Mouse (Mus musculus) hindbrain, embryonic 12.5 days (tissue): Measurements from ENCODE around the gene Plekhm1. TPM values are rescaled to one million over a fixed set of nuclear protein-coding genes. Genes with fewer than 3 reads are reported as not detected.
A peak's percentile ranks its signal among the peaks of the same experiment; 100 is the strongest.

Experiments used
- ATAC-seq: fragments of 200-750 bp; cut with Nextera tagmentation; 2 replicates; pipeline ENCODE4 v1.8.0; 2017; ENCODE audit warnings: moderate TSS enrichment; ENCODE audit not compliant: low FRiP score
- H3K27ac ChIP-seq: fragments of 300-500 bp; sonication (generic); 2 replicates; pipeline ENCODE4 v1.5.1; 2016; ENCODE audit warnings: mild to moderate bottlenecking
- H3K27me3 ChIP-seq: fragments of 300-500 bp; sonication (generic); 2 replicates; pipeline ENCODE4 v1.6.1; 2016; ENCODE audit warnings: mild to moderate bottlenecking
- H3K36me3 ChIP-seq: fragments of 300-500 bp; sonication (generic); 2 replicates; pipeline ENCODE4 v1.6.1; 2016; ENCODE audit warnings: mild to moderate bottlenecking
- H3K4me1 ChIP-seq: fragments of 300-500 bp; sonication (generic); 2 replicates; pipeline ENCODE4 v1.6.1; 2016
- H3K4me2 ChIP-seq: fragments of 300-500 bp; sonication (generic); replicated peaks from 2 replicates; pipeline ENCODE4 v1.6.1; 2016; ENCODE audit warnings: mild to moderate bottlenecking
- H3K4me3 ChIP-seq: fragments of 300-500 bp; sonication (generic); 2 replicates; pipeline ENCODE4 v1.5.1; 2016; ENCODE audit warnings: mild to moderate bottlenecking
- H3K9ac ChIP-seq: fragments of 300-500 bp; sonication (generic); 2 replicates; pipeline ENCODE4 v1.6.1; 2016; ENCODE audit warnings: mild to moderate bottlenecking, moderate library complexity
- H3K9me3 ChIP-seq: fragments of 300-500 bp; sonication (generic); replicated peaks from 2 replicates; pipeline ENCODE4 v1.6.1; 2016; ENCODE audit warnings: mild to moderate bottlenecking
- WGBS: fragments of 180-500 bp; shearing (Covaris S2); methylation state at CpG from one replicate; pipeline ENCODE4 v1.1.7; 2016; 5-methylcytosine and 5-hydroxymethylcytosine counted together
- polyA plus RNA-seq: library from polyadenylated mRNA; unstranded; fragments of >200 nt; fragmentation: Nextera tagmentation; extraction: Ambion mirVana; gene quantifications from 2 replicates; pipeline ENCODE4 v1.2.1, GENCODE M21; 2016

Gene Plekhm1
- polyA plus RNA-seq, 1 experiment from 2014 or later: 11.5 TPM

GRCm38 (mm10) chr11:103359122-103359521 is 53.4 kb downstream of the Plekhm1 start:
- under 1% methylated on average over 22 of the region's 22 CpGs for WGBS
- ATAC-seq: peak; percentile 48
- Histone ChIP-seq H3K4me1 (peaks cover 47% of the 10 kb centered on the region), H3K4me3 (no peak overlapping the region), H3K36me3 (no peaks in the 10 kb centered on the region), H3K9ac (no peak overlapping the region), H3K9me3 (no peaks in the 10 kb centered on the region), H3K4me2 (peak overlapping the region; percentile 25), H3K27me3 (peaks cover 85% of the 10 kb centered on the region), H3K27ac (no peak overlapping the region)

- Histone ChIP-seq H3K4me3 (no peak overlapping the region), H3K4me1 (peaks cover 42% of the 10 kb centered on the region), H3K27ac (no peak overlapping the region), H3K9me3 (no peaks in the 10 kb centered on the region), H3K4me2 (no peak overlapping the region), H3K36me3 (no peaks in the 10 kb centered on the region), H3K9ac (no peak overlapping the region), H3K27me3 (peaks cover 77% of the 10 kb centered on the region)
- 66% methylated on average over 4 of the region's 4 CpGs for WGBS
- no peak for ATAC-seq
These were observed 54.2 kb downstream of the Plekhm1 start for GRCm38 (mm10) chr11:103358316-103358715.

- no peak for ATAC-seq
These were observed 54.8 kb downstream of the Plekhm1 start for GRCm38 (mm10) chr11:103357710-103358109.

GRCm38 (mm10) chr11:103356938-103357670 is 55.4 kb downstream of the Plekhm1 start:
- 0 out of 2 replicates have a peak, but pooled peaks cover 8% of the 10 kb centered on the region for H3K9me3 ChIP-seq
- H3K4me2 ChIP-seq: no peak overlapping the region
- no peak overlapping the region for H3K27ac ChIP-seq
- no peak overlapping the region for H3K9ac ChIP-seq
- 86% methylated on average over 16 of the region's 16 CpGs for WGBS
- ATAC-seq: no peak
- H3K4me3 ChIP-seq: no peak overlapping the region
- H3K36me3 ChIP-seq: no peaks in the 10 kb centered on the region
- H3K4me1 ChIP-seq: peaks cover 32% of the 10 kb centered on the region
- peaks cover 65% of the 10 kb centered on the region for H3K27me3 ChIP-seq

More at GRCm38 (mm10) chr11:103357710-103358109, 54.8 kb downstream of the Plekhm1 start:
- H3K9me3 ChIP-seq: 0 out of 2 replicates have a peak, but pooled peaks cover 2% of the 10 kb centered on the region
- H3K4me1 ChIP-seq: peaks cover 36% of the 10 kb centered on the region
- peaks cover 71% of the 10 kb centered on the region for H3K27me3 ChIP-seq
- H3K27ac ChIP-seq: no peak overlapping the region
- no peak overlapping the region for H3K4me2 ChIP-seq
- H3K4me3 ChIP-seq: no peak overlapping the region
- no peaks in the 10 kb centered on the region for H3K36me3 ChIP-seq
- H3K9ac ChIP-seq: no peak overlapping the region
- 95% methylated on average over 10 of the region's 10 CpGs for WGBS

GRCm38 (mm10) chr11:103356032-103356571 is 56.4 kb downstream of the Plekhm1 start:
- H3K4me2 ChIP-seq: no peak overlapping the region
- H3K4me3 ChIP-seq: no peak overlapping the region
- peaks cover 22% of the 10 kb centered on the region for H3K4me1 ChIP-seq
- no peaks in the 10 kb centered on the region for H3K36me3 ChIP-seq
- H3K9me3 ChIP-seq: 0 out of 2 replicates have a peak, but pooled peaks cover 9% of the 10 kb centered on the region
- H3K27me3 ChIP-seq: peaks cover 55% of the 10 kb centered on the region
- no peak for ATAC-seq
- no peak overlapping the region for H3K9ac ChIP-seq
- WGBS: 20% methylated on average over 11 of the region's 11 CpGs
- no peak overlapping the region for H3K27ac ChIP-seq

- H3K9ac ChIP-seq: no peak overlapping the region
- H3K4me2 ChIP-seq: no peak overlapping the region
- peaks cover 46% of the 10 kb centered on the region for H3K27me3 ChIP-seq
- 20% methylated on average over 11 of the region's 11 CpGs for WGBS
- peaks cover 17% of the 10 kb centered on the region for H3K4me1 ChIP-seq
- H3K9me3 ChIP-seq: 0 out of 2 replicates have a peak, but pooled peaks cover 9% of the 10 kb centered on the region
- no peak for ATAC-seq
- H3K4me3 ChIP-seq: no peak overlapping the region
- H3K36me3 ChIP-seq: no peaks in the 10 kb centered on the region
- no peak overlapping the region for H3K27ac ChIP-seq
These were observed 57.2 kb downstream of the Plekhm1 start for GRCm38 (mm10) chr11:103355251-103355650.

GRCm38 (mm10) chr11:103354033-103354432 is 58.5 kb downstream of the Plekhm1 start:
- H3K27me3 ChIP-seq: peaks cover 36% of the 10 kb centered on the region
- 0 out of 2 replicates have a peak, but pooled peaks cover 9% of the 10 kb centered on the region for H3K9me3 ChIP-seq
- H3K4me3 ChIP-seq: no peak overlapping the region
- no peak overlapping the region for H3K27ac ChIP-seq
- H3K4me2 ChIP-seq: no peak overlapping the region
- WGBS: 91% methylated on average over 3 of the region's 3 CpGs
- peaks cover 11% of the 10 kb centered on the region; the same call in 1 of the 2 replicates for H3K4me1 ChIP-seq
- ATAC-seq: no peak
- no peak overlapping the region for H3K9ac ChIP-seq
- no peaks in the 10 kb centered on the region for H3K36me3 ChIP-seq

- no peak overlapping the region for H3K9ac ChIP-seq
- no peak for ATAC-seq
- 83% methylated on average over 5 of the region's 5 CpGs for WGBS
- H3K36me3 ChIP-seq: no peaks in the 10 kb centered on the region
- H3K4me3 ChIP-seq: no peak overlapping the region
- 0 out of 2 replicates have a peak, but pooled peaks cover 9% of the 10 kb centered on the region for H3K9me3 ChIP-seq
- no peak overlapping the region for H3K27ac ChIP-seq
- peaks cover 20% of the 10 kb centered on the region for H3K27me3 ChIP-seq
- no peak overlapping the region for H3K4me2 ChIP-seq
- peaks cover 11% of the 10 kb centered on the region; the same call in 1 of the 2 replicates for H3K4me1 ChIP-seq
These were observed 60.2 kb downstream of the Plekhm1 start for GRCm38 (mm10) chr11:103352239-103352814.

GRCm38 (mm10) chr11:103350711-103351315 is 61.7 kb downstream of the Plekhm1 start:
- peaks cover 9% of the 10 kb centered on the region for H3K27me3 ChIP-seq
- no peak for ATAC-seq
- H3K4me3 ChIP-seq: no peak overlapping the region
- no peak overlapping the region for H3K27ac ChIP-seq
- no peak overlapping the region for H3K4me2 ChIP-seq
- 0 out of 2 replicates have a peak, but pooled peaks cover 9% of the 10 kb centered on the region for H3K9me3 ChIP-seq
- WGBS: 91% methylated on average over 12 of the region's 12 CpGs
- peaks cover 6% of the 10 kb centered on the region; the same call in 1 of the 2 replicates for H3K4me1 ChIP-seq
- H3K9ac ChIP-seq: no peak overlapping the region
- H3K36me3 ChIP-seq: no peaks in the 10 kb centered on the region

- Histone ChIP-seq H3K9ac (no peak overlapping the region), H3K27ac (no peak overlapping the region), H3K27me3 (peaks cover 4% of the 10 kb centered on the region; the same call in 1 of the 2 replicates), H3K9me3 (0 out of 2 replicates have a peak, but pooled peaks cover 9% of the 10 kb centered on the region), H3K4me3 (no peak overlapping the region), H3K4me2 (no peak overlapping the region), H3K36me3 (no peaks in the 10 kb centered on the region), H3K4me1 (no peaks in the 10 kb centered on the region)
- no peak for ATAC-seq
- WGBS: 79% methylated on average over 2 of the region's 2 CpGs
These were observed 62.8 kb downstream of the Plekhm1 start for GRCm38 (mm10) chr11:103349699-103350098.

- H3K4me3 ChIP-seq: no peak overlapping the region
- no peak overlapping the region for H3K4me2 ChIP-seq
- peaks cover 9% of the 10 kb centered on the region; the same call in 1 of the 2 replicates for H3K27me3 ChIP-seq
- H3K9me3 ChIP-seq: no peaks in the 10 kb centered on the region
- H3K27ac ChIP-seq: no peak overlapping the region
- WGBS: 78% methylated on average over 5 of the region's 5 CpGs
- H3K4me1 ChIP-seq: no peaks in the 10 kb centered on the region
- no peak overlapping the region for H3K9ac ChIP-seq
- ATAC-seq: no peak
- no peaks in the 10 kb centered on the region for H3K36me3 ChIP-seq
These were observed 65.8 kb downstream of the Plekhm1 start for GRCm38 (mm10) chr11:103346657-103347056.

GRCm38 (mm10) chr11:103346236-103346635 is 66.3 kb downstream of the Plekhm1 start:
- ATAC-seq: no peak
- Histone ChIP-seq H3K9me3 (no peaks in the 10 kb centered on the region), H3K27me3 (peaks cover 9% of the 10 kb centered on the region; the same call in 1 of the 2 replicates), H3K4me2 (no peak overlapping the region), H3K4me1 (no peaks in the 10 kb centered on the region), H3K9ac (no peak overlapping the region), H3K36me3 (no peaks in the 10 kb centered on the region), H3K4me3 (no peak overlapping the region), H3K27ac (no peak overlapping the region)
- WGBS: 77% methylated on average over 7 of the region's 7 CpGs
